Mouse (Mus musculus): ENCODE data around the gene Vma21. TPM values are rescaled to one million over a fixed set of nuclear protein-coding genes. Genes with fewer than 3 reads are reported as not detected.

The Vma21 gene
- polyA plus RNA-seq, 2 experiments = 13.8 to 39.7 TPM

DNA sequence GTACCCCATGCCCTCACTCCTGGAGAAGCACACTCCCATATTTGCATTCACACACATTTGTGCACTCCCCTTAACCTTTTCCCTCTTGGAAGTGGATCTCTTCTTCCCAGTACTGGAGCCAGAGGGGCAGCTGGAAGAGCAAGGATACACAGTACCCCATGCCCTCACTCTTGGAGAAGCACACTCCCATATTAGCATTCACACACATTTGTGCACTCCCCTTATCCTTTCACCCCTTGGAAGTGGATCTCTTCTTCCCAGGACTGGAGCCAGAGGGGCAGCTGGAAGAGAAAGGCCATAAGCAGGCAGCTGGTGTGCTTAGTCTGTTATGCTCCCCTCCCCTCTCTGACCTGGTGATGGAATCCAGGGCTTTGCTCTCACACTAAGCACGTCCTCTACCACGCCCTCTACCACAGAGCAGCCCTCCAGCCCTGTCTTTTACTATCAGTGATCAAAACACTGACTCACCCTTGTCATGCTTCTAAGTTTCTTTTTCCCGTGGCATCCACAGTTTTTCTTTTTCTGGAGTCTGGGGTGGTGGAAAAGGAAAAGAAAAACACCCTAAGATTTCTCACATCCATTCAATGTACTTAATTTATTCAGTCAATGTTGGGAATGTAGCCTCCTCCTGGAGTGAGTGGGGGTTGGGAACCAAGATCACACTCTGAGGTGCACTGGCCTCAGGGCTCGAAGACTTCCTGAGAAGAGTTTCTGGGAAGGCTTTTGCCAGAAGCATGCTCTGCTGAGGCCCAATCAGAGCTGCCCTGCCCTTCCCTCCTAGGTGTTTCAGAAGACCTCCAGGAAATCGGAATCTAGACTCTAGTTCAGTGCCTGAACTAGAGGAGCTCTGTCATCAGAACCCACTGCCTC is 3.5 kb upstream of the Vma21 start:
- no peak overlapping the region for H3K9ac ChIP-seq (ENCODE audit: low read depth, low read length, severe bottlenecking)
- H3K4me2 ChIP-seq (replicated peaks; ENCODE audit: low read depth, low read length, severe bottlenecking) = no peak overlapping the region
- no peaks in the 10 kb centered on the region for H3K36me3 ChIP-seq (ENCODE audit: control insufficient read depth, insufficient read depth, low read length)
- DNase-seq (ENCODE audit: low spot score) (peak; percentile 6), ATAC-seq (ENCODE audit: low FRiP score, low read depth) (no peak)
- H3K4me1 ChIP-seq (ENCODE audit: control insufficient read depth, insufficient read depth, low read length) = no peaks in the 10 kb centered on the region
- no peaks in the 10 kb centered on the region for H3K27me3 ChIP-seq (ENCODE audit: control insufficient read depth, insufficient read depth, low read length)
- 29% methylated on average over 5 of the region's 5 CpGs for WGBS
- no peaks in the 10 kb centered on the region for H3K9me3 ChIP-seq (ENCODE audit: control insufficient read depth, low read length)
- TF ChIP-seq POLR2A (IDR thresholded peaks at IDR 0.05; ENCODE audit: borderline replicate concordance, extremely low read depth, insufficient read depth, insufficient read length) = no peak
- H3K4me3 ChIP-seq (replicated peaks; ENCODE audit: low read length) = no peak overlapping the region
- no peak overlapping the region for H3K27ac ChIP-seq (replicated peaks; ENCODE audit: low read depth, low read length)

DNA sequence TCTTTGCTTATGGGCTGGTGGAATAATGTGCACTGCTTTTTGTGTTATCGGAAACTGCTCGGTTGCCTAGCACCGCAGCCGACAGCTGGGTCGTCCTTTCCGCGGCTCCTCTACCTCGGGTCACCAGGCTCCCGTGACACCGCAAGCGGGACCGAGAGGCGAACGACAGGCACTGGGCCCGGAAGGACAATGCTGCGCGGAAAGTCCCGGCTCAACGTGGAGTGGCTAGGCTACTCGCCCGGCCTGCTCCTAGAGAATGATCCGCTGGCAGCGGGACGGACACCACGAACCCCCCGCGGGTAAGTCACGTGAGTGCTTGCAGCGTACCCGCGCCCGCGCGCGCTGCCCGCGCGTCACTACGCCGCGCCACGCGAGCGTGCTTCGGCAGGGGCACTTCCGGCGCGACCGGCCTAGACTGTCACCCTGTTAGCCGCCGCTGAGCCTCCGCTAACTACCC is 705 bp downstream of the Vma21 start:
- Histone ChIP-seq H3K4me1 (ENCODE audit: control insufficient read depth, insufficient read depth, low read length) (no peaks in the 10 kb centered on the region), H3K36me3 (ENCODE audit: control insufficient read depth, insufficient read depth, low read length) (0 out of 2 replicates have a peak, but pooled peaks cover 2% of the 10 kb centered on the region), H3K27me3 (ENCODE audit: control insufficient read depth, insufficient read depth, low read length) (no peaks in the 10 kb centered on the region), H3K4me3 (replicated peaks; ENCODE audit: low read length) (peak overlapping the region; percentile 58), H3K4me2 (replicated peaks; ENCODE audit: low read depth, low read length, severe bottlenecking) (peak overlapping the region; percentile 45), H3K27ac (replicated peaks; ENCODE audit: low read depth, low read length) (peak overlapping the region; percentile 85), H3K9ac (ENCODE audit: low read depth, low read length, severe bottlenecking) (peak overlapping the region; percentile 71), H3K9me3 (ENCODE audit: control insufficient read depth, low read length) (no peaks in the 10 kb centered on the region)
- WGBS = 25% methylated on average over 20 of the region's 52 CpGs
- DNase-seq (ENCODE audit: low spot score) (peak; percentile 64), ATAC-seq (ENCODE audit: low FRiP score, low read depth) (peak; percentile 91)
- TF ChIP-seq POLR2A (IDR thresholded peaks at IDR 0.05; ENCODE audit: borderline replicate concordance, extremely low read depth, insufficient read depth, insufficient read length) = peak; percentile 51; the same call in 1 of the 2 replicates

DNA sequence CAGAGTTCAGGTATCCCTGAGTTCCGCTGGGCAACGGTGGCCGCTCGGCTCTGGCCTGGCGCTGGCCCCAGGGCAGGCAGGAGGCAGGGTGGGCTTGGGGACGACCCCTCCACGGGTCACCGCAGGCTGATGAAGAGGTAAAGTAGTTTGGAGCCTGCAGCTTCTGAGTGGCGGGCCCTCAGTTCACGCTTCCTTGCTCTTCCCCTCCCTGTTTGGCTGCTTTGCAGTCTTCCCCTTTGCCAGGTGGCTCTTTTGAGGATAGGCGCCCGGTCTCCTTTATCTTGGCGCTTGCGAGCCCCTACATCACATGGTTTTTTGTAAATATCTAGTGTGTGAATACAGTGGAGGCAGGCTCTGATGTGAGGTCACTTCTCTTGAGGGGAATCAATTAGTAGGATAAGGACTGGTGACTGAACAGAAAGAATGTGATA is 1.2 kb downstream of the Vma21 start:
- Histone ChIP-seq H3K9me3 (ENCODE audit: control insufficient read depth, low read length) (no peaks in the 10 kb centered on the region), H3K9ac (ENCODE audit: low read depth, low read length, severe bottlenecking) (peak overlapping the region; percentile 71)

DNA sequence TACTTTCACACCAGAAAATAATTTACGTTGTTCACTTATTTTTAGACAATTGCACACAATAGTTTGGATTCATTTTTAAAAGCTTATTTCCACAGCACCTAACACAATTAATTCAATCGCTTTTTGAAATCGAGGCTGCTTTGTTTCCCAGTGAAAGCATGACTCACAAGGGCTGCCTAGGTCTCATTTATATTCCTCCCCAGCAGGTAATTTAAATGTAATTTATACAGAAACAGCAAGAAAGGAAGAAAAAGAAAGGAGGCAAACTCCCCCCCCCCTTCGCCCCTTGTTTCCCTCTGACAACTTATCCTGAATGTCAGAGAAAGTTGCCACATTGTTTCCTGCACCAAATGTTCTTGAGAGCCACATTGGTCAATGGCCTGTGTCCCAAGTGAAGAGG is 23.2 kb downstream of the Vma21 start:
- Histone ChIP-seq H3K36me3 (ENCODE audit: control insufficient read depth, insufficient read depth, low read length) (no peaks in the 10 kb centered on the region), H3K27ac (replicated peaks; ENCODE audit: low read depth, low read length) (no peak overlapping the region), H3K4me1 (ENCODE audit: control insufficient read depth, insufficient read depth, low read length) (no peaks in the 10 kb centered on the region), H3K9me3 (ENCODE audit: control insufficient read depth, low read length) (no peaks in the 10 kb centered on the region), H3K9ac (ENCODE audit: low read depth, low read length, severe bottlenecking) (no peak overlapping the region), H3K4me2 (replicated peaks; ENCODE audit: low read depth, low read length, severe bottlenecking) (no peak overlapping the region), H3K27me3 (ENCODE audit: control insufficient read depth, insufficient read depth, low read length) (no peaks in the 10 kb centered on the region), H3K4me3 (replicated peaks; ENCODE audit: low read length) (no peak overlapping the region)
- DNase-seq (ENCODE audit: low spot score) = no peak
- 68% methylated on average over 4 of the region's 4 CpGs for WGBS
- no peak for ATAC-seq (ENCODE audit: low FRiP score, low read depth)
- TF ChIP-seq POLR2A (IDR thresholded peaks at IDR 0.05; ENCODE audit: borderline replicate concordance, extremely low read depth, insufficient read depth, insufficient read length) = no peak

More for the DNA sequence above, 1.2 kb downstream of the Vma21 start:
- no peak for DNase-seq (ENCODE audit: low spot score)
- Histone ChIP-seq H3K4me3 (replicated peaks; ENCODE audit: low read length) (peak overlapping the region; percentile 58), H3K27me3 (ENCODE audit: control insufficient read depth, insufficient read depth, low read length) (no peaks in the 10 kb centered on the region), H3K36me3 (ENCODE audit: control insufficient read depth, insufficient read depth, low read length) (0 out of 2 replicates have a peak, but pooled peaks cover 2% of the 10 kb centered on the region), H3K4me1 (ENCODE audit: control insufficient read depth, insufficient read depth, low read length) (no peaks in the 10 kb centered on the region), H3K27ac (replicated peaks; ENCODE audit: low read depth, low read length) (peak overlapping the region; percentile 85), H3K4me2 (replicated peaks; ENCODE audit: low read depth, low read length, severe bottlenecking) (peak overlapping the region; percentile 45)
- no peak for TF ChIP-seq POLR2A (IDR thresholded peaks at IDR 0.05; ENCODE audit: borderline replicate concordance, extremely low read depth, insufficient read depth, insufficient read length)
- 31% methylated on average over 6 of the region's 14 CpGs for WGBS
- ATAC-seq (ENCODE audit: low FRiP score, low read depth) = peak; percentile 16

DNA sequence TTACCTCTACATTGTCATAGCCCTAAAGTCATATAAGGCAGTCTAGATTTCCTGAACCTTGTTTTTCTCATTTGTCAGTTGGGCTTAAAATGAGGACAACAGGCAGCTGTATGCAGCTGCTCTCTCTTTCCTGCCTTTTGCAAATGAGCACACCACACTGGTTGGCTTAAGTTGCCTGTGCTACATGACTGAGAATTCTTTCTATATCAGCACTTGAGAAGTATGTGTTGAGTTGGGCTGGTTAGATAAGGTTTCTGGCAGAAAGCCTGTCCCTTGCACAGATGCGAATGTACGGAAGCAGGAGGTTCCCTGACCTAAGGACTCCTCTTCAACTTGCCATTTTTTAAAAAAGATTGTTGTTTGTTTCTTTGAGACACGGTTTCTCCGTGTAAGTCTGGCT is 31.0 kb downstream of the Vma21 start:
- H3K4me2 ChIP-seq (replicated peaks; ENCODE audit: low read depth, low read length, severe bottlenecking) = no peak overlapping the region
- H3K4me3 ChIP-seq (replicated peaks; ENCODE audit: low read length) = no peak overlapping the region
- H3K27me3 ChIP-seq (ENCODE audit: control insufficient read depth, insufficient read depth, low read length) = no peaks in the 10 kb centered on the region
- TF ChIP-seq POLR2A (IDR thresholded peaks at IDR 0.05; ENCODE audit: borderline replicate concordance, extremely low read depth, insufficient read depth, insufficient read length) = no peak
- H3K36me3 ChIP-seq (ENCODE audit: control insufficient read depth, insufficient read depth, low read length) = no peaks in the 10 kb centered on the region
- no peak overlapping the region for H3K27ac ChIP-seq (replicated peaks; ENCODE audit: low read depth, low read length)
- H3K9me3 ChIP-seq (ENCODE audit: control insufficient read depth, low read length) = no peaks in the 10 kb centered on the region
- ATAC-seq (ENCODE audit: low FRiP score, low read depth) = no peak
- H3K4me1 ChIP-seq (ENCODE audit: control insufficient read depth, insufficient read depth, low read length) = no peaks in the 10 kb centered on the region
- 90% methylated on average over 4 of the region's 4 CpGs for WGBS
- no peak overlapping the region for H3K9ac ChIP-seq (ENCODE audit: low read depth, low read length, severe bottlenecking)
- no peak for DNase-seq (ENCODE audit: low spot score)

Data from limb, embryonic 14.5 days (tissue).